Mouse (Mus musculus) MEL (cell line): ENCODE measurements around the gene Hoga1.

Experiments used
- CHD2 ChIP-seq: IDR thresholded peaks from 2 replicates; pipeline ENCODE4 v1.6.1; 2011; ENCODE audit warnings: low read length, improper control_type of control experiment
- CTCF ChIP-seq, 3 experiments: IDR thresholded peaks in 2 of 3; conservative IDR thresholded peaks in 1 of 3; 2 replicates each; pipeline ENCODE4 v1.5.1; 2011 to 2012; ENCODE audit warnings: low read length in 3 of 3, low read depth in 2 of 3, mild to moderate bottlenecking in 2 of 3, improper control_type of control experiment in 1 of 3, inconsistent platforms in 1 of 3, mixed read lengths in 1 of 3, moderate library complexity in 1 of 3; ENCODE audit not compliant: control insufficient read depth in 1 of 3, insufficient read depth in 1 of 3, poor library complexity in 1 of 3, severe bottlenecking in 1 of 3
- E2F4 ChIP-seq: IDR thresholded peaks from 2 replicates; pipeline ENCODE4 v1.6.1; 2011; ENCODE audit warnings: low read depth, low read length, improper control_type of control experiment, borderline replicate concordance
- EP300 ChIP-seq, 2 experiments: IDR thresholded peaks; 2 replicates each; pipeline ENCODE4 v1.6.1; 2011; ENCODE audit warnings: improper control_type of control experiment in 2 of 2, low read length in 2 of 2, low read depth in 1 of 2, mild to moderate bottlenecking in 1 of 2
- NRF1 ChIP-seq: IDR thresholded peaks from 2 replicates; pipeline ENCODE4 v1.6.1; 2014; ENCODE audit warnings: low read depth, mild to moderate bottlenecking, inconsistent platforms, low read length, improper control_type of control experiment, moderate library complexity; ENCODE audit not compliant: poor library complexity, insufficient read depth, severe bottlenecking
- TBP ChIP-seq: IDR thresholded peaks from 2 replicates; pipeline ENCODE4 v1.8.0; 2011; ENCODE audit warnings: low read depth, low read length, improper control_type of control experiment

- TF ChIP-seq TBP: no peak
- TF ChIP-seq CHD2: no peak
- no peak for TF ChIP-seq EP300 (IDR thresholded peaks at IDR 0.05; ENCODE audit: low read depth in 1 of 2, low read length in 2 of 2)
- TF ChIP-seq NRF1: no peak
- no peak for TF ChIP-seq CTCF (IDR thresholded peaks at IDR 0.05 in 2 of 3, conservative IDR thresholded peaks at IDR 0.05 in 1 of 3; ENCODE audit: control insufficient read depth in 1 of 3, insufficient read depth in 1 of 3, low read depth in 2 of 3, low read length in 3 of 3, poor library complexity in 1 of 3, severe bottlenecking in 1 of 3)
- TF ChIP-seq E2F4: no peak
These were observed 45.6 kb upstream of the Hoga1 start for GRCm38 (mm10) chr19:41999688-42000283.
